Mouse (Mus musculus): ENCODE results near the gene Tcam1.

GRCm38 (mm10) chr11:106273311-106273684 lies 3.2 kb upstream of the Tcam1 start:
- TF ChIP-seq GATA1 (IDR thresholded peaks at IDR 0.05; ENCODE audit: borderline replicate concordance, low read length), result no peak
- TF ChIP-seq FLI1 (IDR thresholded peaks at IDR 0.05; ENCODE audit: low read length), result no peak
